Mouse (Mus musculus): ENCODE data around the gene Cps1. TPM values are rescaled to one million over a fixed set of nuclear protein-coding genes. Genes with fewer than 3 reads are reported as not detected.

Gene Cps1
- total RNA-seq (2021) = 1 to 10 TPM in 1 of 2 experiments, under 1 TPM in 1; 0.94 to 1.1 TPM
- long read RNA-seq, experiment 1, partial matches to known transcripts = 2 of 2 reads
- long read RNA-seq, experiment 1, other reads (novel, unspliced or antisense) = 0 of 2 reads
- long read RNA-seq, experiment 2, partial matches to known transcripts = 1 of 1 reads
- long read RNA-seq, experiment 2, other reads (novel, unspliced or antisense) = 0 of 1 reads

GRCm38 (mm10) chr1:67122797-67123196 lies at the start of gene Cps1:
Cps1 (plus strand) TSS chr1:67123026.
- no peak for DNase-seq (ENCODE audit: low spot score in 2 of 2)
- intact Hi-C loops (cut with DNase I) = no loop called here

- intact Hi-C loops (cut with DNase I) = no loop called here
- no peak for DNase-seq (ENCODE audit: low spot score in 2 of 2)
These were observed 45.1 kb upstream of the Cps1 start for GRCm38 (mm10) chr1:67077739-67078138.

- DNase-seq (ENCODE audit: low spot score in 2 of 2) = no peak
- intact Hi-C loops (cut with DNase I) = no loop called here
These were observed 44.2 kb upstream of the Cps1 start for GRCm38 (mm10) chr1:67078666-67079065.

GRCm38 (mm10) chr1:67079146-67079545 lies 43.7 kb upstream of the Cps1 start:
- intact Hi-C loops (cut with DNase I) = no loop called here
- DNase-seq (ENCODE audit: low spot score in 2 of 2) = no peak

GRCm38 (mm10) chr1:67092473-67092872 lies 30.4 kb upstream of the Cps1 start:
- intact Hi-C loops (cut with DNase I) = no loop called here
- no peak for DNase-seq (ENCODE audit: low spot score in 2 of 2)

- no peak for DNase-seq (ENCODE audit: low spot score in 2 of 2)
- intact Hi-C loops (cut with DNase I) = no loop called here
These were observed 23.6 kb upstream of the Cps1 start for GRCm38 (mm10) chr1:67099215-67099614.

- DNase-seq (ENCODE audit: low spot score in 2 of 2) = peak; percentile 5 to 6
These were observed 19.2 kb upstream of the Cps1 start for GRCm38 (mm10) chr1:67103476-67104248.

GRCm38 (mm10) chr1:67111621-67112298 lies 11.1 kb upstream of the Cps1 start:
- intact Hi-C loops (cut with DNase I) = no loop called here
- DNase-seq (ENCODE audit: low spot score in 2 of 2) = no peak

More at GRCm38 (mm10) chr1:67103476-67104248, 19.2 kb upstream of the Cps1 start:
- intact Hi-C loops (cut with DNase I) = no loop called here

- intact Hi-C loops (cut with DNase I) = no loop called here
These were observed 9.3 kb upstream of the Cps1 start for GRCm38 (mm10) chr1:67113343-67114030.

GRCm38 (mm10) chr1:67116571-67116970 lies 6.3 kb upstream of the Cps1 start:
- DNase-seq (ENCODE audit: low spot score in 2 of 2) = no peak
- intact Hi-C loops (cut with DNase I) = no loop called here

More at GRCm38 (mm10) chr1:67113343-67114030, 9.3 kb upstream of the Cps1 start:
- no peak for DNase-seq (ENCODE audit: low spot score in 2 of 2)

GRCm38 (mm10) chr1:67117778-67118177 lies 5.0 kb upstream of the Cps1 start:
- intact Hi-C loops (cut with DNase I) = no loop called here
- no peak for DNase-seq (ENCODE audit: low spot score in 2 of 2)

- no peak for DNase-seq (ENCODE audit: low spot score in 2 of 2)
- intact Hi-C loops (cut with DNase I) = no loop called here
These were observed 2.6 kb downstream of the Cps1 start for GRCm38 (mm10) chr1:67125433-67125832.

GRCm38 (mm10) chr1:67143939-67144338 lies 21.1 kb downstream of the Cps1 start:
- peak; percentile 39 to 51 for DNase-seq (ENCODE audit: low spot score in 2 of 2)
- intact Hi-C loops (cut with DNase I) = no loop called here

- intact Hi-C loops (cut with DNase I) = no loop called here
These were observed 28.4 kb downstream of the Cps1 start for GRCm38 (mm10) chr1:67151246-67151645.

GRCm38 (mm10) chr1:67167283-67167682 lies 44.5 kb downstream of the Cps1 start:
- no peak for DNase-seq (ENCODE audit: low spot score in 2 of 2)

More at GRCm38 (mm10) chr1:67151246-67151645, 28.4 kb downstream of the Cps1 start:
- no peak for DNase-seq (ENCODE audit: low spot score in 2 of 2)

GRCm38 (mm10) chr1:67181165-67181564 lies 58.3 kb downstream of the Cps1 start:
- peak; percentile 46 to 76 for DNase-seq (ENCODE audit: low spot score in 2 of 2)
- intact Hi-C loops (cut with DNase I) = loop anchor here (10.0 kb wide), 1 partner anchor 1954 kb away; no protein-coding TSS in a partner anchor

More at GRCm38 (mm10) chr1:67167283-67167682, 44.5 kb downstream of the Cps1 start:
- intact Hi-C loops (cut with DNase I) = no loop called here

GRCm38 (mm10) chr1:67182201-67182600 lies 59.4 kb downstream of the Cps1 start:
- DNase-seq (ENCODE audit: low spot score in 2 of 2) = no peak
- intact Hi-C loops (cut with DNase I) = loop anchor here (10.0 kb wide), 1 partner anchor 1953 kb away; no protein-coding TSS in a partner anchor

GRCm38 (mm10) chr1:67183532-67183931 lies 60.7 kb downstream of the Cps1 start:
- peak; percentile 44 to 69 for DNase-seq (ENCODE audit: low spot score in 2 of 2)

GRCm38 (mm10) chr1:67184134-67184533 lies 61.3 kb downstream of the Cps1 start:
- intact Hi-C loops (cut with DNase I) = loop anchor here (10.0 kb wide), 1 partner anchor 1951 kb away; no protein-coding TSS in a partner anchor
- DNase-seq (ENCODE audit: low spot score in 2 of 2) = no peak

More at GRCm38 (mm10) chr1:67183532-67183931, 60.7 kb downstream of the Cps1 start:
- intact Hi-C loops (cut with DNase I) = loop anchor here (10.0 kb wide), 1 partner anchor 1951 kb away; no protein-coding TSS in a partner anchor

Data from left cerebral cortex, postnatal 14 days (tissue).